Mouse (Mus musculus): ENCODE data around the gene Utrn.

Gene Utrn

DNA sequence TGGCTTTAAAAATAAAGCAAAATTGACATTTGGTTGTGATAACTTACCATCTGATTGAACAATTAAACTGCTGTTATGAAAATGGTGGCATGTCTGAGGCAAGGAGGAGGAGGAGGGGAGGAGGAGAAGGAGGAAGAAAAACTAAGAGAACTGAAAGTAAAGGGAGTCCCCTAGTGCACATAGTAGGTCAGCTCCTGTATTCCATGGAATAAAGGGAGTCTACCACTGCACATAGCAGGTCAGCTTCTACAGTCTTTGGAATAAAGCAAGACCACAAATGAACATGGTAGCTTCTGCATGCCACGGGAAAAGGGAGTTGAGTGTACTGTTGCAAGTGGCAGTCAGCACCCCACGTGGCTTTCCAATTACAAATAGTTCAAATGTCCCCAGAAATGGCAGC, 323.7 kb downstream of the Utrn start:
- in situ Hi-C loops (cut with MboI) = no loop called here

DNA sequence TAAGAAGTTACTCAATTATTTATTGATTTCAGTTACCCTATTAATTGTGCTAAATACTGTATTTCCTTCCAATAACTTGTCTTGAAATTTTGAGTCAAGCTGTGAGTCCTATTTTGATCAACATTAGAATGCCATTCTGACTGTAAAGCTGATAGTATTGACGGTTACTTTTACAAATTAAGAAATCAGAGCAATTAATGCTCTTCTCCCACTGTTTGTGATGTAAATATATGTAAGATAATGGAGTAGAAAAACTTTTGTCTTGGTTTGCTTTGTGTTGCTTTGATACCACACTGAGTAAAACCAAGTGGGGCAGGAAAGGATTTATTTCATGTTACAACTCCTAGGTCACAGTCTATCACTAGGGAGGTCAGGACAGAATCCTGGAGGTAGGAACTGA, 327.4 kb downstream of the Utrn start:
- in situ Hi-C loops (cut with MboI) = no loop called here

DNA sequence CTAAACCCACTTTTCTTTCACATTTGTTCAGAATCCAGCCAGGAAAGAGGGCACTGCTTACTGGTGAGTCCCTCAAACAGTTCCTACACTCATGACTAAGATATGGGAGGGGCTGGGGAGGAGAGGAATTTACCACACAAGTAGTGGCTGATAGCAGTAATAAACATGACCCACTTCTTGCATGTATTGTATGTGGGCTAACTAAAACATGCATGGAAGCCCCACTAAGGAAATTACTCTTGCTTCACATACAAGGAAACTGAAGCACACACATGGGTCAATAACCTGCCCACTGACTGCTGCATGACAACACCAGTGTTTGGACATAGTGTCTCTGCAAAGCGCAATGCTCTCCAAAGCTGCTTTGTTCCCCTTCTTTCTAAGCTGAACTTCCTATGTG, 333.9 kb downstream of the Utrn start:
- in situ Hi-C loops (cut with MboI) = no loop called here

DNA sequence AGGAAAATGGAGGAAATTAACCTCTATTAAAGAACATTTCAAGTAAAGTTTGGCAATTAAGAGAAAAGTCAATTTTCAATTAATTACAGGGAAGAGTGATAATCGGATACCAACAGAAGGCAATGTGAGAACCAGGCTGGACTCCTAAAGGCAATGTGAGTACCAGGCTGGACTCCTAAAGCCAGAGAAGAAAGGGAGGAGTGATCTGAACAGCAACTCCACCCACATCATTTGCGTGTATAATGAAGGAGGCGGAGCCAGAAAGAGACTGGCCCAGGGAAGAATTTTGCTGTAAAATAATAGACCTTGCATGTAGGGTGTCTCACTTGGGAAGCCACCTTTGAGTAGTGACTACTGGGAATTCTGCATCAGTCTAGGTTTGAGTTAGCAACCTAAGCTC, 334.4 kb downstream of the Utrn start:
- in situ Hi-C loops (cut with MboI) = no loop called here

DNA sequence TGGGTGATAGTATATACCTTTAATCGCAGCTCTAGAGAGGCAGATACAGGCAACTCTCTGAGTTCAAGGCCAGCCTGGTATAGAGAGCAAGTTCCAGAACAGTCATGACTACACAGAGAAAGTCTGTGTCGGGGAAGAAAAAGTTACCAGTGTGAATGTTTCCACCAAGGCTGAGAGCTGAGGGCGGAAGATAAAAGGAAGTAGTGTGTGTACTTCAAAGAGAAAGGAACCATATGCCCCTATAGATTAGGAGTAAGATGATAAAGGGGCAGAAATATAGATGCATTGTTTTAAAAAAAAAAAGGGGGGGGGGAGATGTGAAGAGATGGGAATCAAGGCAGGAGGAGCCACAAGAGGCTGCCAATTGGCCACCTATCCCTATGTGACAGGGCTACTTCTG, 334.9 kb downstream of the Utrn start:
- in situ Hi-C loops (cut with MboI) = no loop called here

DNA sequence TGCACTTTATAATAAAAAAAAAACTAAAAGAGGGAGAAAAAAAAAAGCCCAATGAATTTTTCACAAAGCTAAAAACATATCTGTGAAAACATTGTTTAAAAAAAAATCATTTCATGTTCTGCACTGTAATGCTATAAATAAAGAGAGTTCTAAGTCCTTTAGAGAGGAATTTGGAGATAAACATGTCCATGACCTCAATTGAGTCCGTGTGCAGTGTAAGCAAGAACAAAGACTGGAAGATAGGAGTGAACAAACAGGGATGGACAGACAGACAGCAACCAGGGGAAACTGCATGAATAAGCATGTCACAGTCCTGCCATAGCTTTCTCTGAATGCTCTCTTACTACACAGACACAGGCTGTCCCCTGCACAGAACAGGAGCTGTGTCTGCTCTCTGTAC, 347.1 kb downstream of the Utrn start:
- in situ Hi-C loops (cut with MboI) = no loop called here

DNA sequence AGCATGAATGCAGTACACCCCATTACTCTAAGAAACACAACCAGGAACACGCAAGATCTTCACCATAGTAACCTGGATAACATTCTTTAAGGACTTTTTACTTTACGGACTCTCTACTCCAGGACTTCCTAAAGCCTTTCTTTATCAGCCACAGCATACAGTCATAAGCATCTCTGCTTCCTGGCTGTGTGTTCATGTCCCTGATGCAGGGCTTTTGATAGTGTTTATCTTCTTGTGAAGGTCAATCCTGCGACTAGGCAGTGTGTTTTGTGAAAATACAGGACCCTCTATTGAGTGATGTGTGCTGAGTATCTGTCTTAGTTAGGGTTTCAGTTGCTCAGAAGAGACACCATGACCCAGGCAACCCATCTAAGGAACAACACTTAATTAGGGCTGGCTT, 351.0 kb downstream of the Utrn start:
- in situ Hi-C loops (cut with MboI) = no loop called here

DNA sequence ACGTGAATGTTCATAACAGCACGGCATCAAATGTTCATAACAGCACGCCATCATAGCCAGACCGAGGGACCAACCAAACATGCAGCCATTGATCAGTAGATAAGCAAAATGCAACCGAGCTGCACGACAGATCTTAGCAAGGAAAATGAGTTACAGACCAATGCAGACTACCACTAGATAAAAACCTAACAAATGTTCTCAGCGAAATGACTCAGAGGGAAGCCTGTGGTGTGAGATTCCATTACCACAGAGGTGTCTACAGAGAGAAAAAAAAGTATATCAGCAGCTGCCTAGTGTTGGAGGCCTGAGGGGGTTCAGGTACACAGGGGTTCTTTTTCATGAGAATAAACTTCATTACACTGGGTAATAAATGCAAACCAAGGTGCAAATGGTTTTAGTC, 363.6 kb downstream of the Utrn start:
- in situ Hi-C loops (cut with MboI) = no loop called here

DNA sequence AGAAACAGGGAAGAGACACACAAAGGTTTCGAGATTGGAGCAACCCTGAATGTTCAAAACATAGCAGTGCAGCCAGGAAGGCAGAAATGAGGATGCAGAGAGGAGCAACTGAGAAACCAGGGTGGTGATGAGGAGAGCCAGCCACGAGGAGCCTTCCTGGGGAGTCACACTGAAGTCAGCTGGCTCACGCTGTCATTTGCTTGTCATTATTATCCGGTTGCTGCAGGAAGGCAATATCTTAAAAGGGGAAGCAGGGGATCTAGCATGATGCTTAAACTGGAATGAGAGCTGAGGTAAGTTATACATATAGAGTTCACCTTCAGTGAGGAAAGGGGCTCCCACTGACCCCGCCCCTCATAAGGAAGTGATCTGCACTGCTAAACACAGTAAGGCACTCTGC, 368.7 kb downstream of the Utrn start:
- in situ Hi-C loops (cut with MboI) = no loop called here

DNA sequence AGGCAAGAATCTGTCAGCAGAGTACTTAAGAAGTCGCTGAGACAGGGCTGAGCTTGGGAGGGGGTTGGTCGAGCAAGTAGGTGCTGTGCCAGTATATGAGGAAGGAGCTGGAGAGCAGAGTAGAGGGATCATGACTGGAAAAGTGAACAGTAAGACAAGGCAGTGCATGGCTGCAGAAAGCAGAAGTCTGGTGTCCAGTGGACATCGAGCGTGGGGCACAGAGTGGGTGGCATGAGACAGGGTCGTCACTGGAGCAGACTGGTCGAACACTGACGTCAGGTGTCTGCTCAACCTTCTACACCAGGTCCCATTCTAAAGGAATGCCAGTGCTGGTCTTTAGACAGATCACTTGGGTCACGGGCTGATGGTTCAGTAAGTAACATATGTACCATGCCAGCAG, 371.6 kb downstream of the Utrn start:
- in situ Hi-C loops (cut with MboI) = no loop called here

DNA sequence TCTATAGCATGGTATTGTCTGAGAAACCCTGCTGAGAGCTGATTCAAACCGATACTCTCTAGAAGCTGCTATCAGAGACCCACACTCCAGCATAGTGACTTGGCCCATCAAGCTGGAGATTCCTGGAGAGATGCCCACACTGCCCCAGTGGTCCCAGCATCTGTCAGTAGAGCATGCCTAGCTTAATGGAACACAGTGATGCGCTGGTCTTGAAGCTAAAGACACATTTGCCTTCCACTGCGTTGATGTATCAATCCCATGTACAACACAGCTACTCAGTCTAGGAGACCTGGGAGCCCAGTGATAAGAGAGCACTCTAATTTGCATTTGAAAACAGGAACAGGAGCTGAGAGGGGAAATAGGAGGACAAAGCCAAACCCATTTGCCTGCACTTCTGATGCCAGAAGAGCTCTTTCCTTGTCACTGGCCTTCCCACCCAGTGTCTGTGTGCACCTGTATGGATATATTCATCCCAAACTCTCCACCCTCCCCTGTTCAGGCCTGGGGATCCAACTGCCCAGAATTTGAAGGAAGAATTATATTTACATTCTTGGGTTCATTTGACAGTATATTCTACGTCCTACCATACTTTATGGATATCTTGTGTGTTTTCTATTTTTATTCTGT, 379.5 kb downstream of the Utrn start:
- in situ Hi-C loops (cut with MboI) = no loop called here

DNA sequence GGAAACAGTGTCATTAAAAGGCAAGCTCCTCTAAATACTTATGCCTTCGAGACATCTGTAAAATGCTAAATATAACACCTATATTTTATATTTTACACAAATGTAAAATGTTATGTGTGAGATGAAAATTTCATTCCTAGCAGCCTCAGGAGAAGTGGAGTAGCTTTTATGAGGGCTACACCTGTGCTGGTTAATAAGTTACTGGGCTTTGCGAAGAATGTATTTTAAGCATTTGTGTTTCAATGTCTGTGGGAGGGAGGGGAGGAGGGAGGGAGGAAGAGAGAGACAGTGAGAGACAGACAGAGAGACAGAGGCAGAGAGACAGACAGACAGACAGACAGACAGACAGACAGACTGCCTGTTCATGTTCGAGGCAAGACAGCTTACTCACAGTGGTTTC, 380.6 kb downstream of the Utrn start:
- in situ Hi-C loops (cut with MboI) = no loop called here

DNA sequence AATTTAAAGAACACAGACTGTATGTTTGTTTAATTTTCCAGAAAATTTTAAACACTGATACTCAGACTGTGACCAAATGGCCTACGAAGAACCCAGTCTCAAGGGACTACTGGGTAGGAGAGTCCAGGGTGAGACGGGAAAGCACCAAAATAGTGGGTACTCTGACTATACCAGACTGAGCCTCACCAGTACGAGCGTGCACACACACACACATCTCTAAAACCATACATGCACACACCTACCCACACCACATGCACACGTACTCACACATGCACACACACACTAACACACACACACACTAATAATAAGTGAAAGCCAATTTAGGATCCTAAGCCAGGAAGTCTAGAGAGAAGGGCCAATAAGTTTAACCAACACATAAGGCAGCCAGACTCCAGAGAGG, 381.0 kb downstream of the Utrn start:
- in situ Hi-C loops (cut with MboI) = no loop called here

DNA sequence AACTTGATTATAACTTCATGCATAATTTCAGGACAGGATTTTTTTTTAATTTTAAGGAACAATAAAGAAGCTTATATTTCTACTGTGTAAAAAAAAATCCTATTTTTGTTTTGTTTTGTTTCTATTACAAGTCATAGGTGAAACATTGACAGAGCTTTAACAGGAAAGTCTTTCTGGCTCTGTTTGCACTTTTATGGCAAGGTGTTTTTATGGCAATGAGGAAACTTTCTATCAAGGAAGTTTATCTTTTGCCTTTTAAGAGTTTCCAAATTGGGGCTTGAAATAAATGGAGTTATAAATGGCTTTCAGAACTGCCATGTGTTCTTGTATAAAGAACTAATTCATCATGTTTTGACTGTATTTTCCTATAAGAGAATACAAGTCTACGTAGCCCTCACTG, 385.7 kb downstream of the Utrn start:
- in situ Hi-C loops (cut with MboI) = no loop called here

DNA sequence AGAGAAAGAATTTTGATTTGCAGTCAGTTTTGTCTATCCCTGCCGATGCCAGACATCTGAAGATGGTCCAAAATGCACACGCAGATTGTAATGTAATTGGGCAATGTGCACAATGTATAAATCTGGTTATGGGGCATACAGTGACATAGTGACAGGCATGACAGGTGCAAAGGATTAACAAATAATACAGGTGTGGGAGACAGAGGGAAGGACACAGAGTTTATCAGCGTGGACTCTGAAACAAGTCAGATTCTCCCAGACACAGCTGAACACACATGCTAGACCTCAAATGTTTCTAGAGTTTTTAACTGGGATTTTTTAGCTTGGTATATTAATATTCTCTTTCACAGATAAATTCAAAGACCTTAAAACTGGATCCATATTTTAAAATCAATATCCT, 386.2 kb downstream of the Utrn start:
- in situ Hi-C loops (cut with MboI) = no loop called here

DNA sequence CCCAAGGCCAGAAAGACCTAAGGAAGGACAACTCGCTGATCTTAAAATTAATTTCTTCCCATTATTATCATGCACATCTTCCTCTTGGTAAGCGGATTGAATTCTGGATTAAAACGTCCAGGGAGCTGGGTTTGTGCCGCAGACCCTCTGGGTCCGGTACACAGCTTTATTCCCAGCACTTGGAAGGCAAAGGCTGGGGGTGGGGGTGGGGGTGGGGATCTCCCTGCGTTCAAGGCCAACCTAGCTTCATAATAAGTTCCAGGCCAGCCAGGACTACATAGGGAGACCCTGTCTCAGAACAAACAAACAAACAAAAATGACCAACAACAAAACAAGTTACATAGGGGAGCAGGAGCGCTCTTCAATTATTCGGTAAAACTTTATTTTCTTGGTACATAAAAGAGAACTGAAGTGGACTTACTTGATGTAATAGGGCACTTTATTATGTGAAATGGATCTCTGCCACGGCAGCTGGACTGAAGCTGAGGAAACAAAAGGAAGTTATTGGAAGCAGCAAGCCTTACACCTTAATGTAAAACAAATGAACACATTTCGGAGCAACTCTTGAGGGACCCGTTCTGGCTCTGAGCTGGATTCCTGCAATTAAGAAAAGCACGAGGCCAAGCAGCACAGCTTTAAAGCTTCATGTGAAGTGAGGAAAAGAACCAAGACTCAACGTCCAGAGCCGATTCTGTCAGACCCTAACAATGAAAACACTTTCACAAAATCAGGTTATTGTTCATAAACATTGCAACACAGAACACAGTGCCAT, 394.1 kb downstream of the Utrn start:
- in situ Hi-C loops (cut with MboI) = no loop called here

DNA sequence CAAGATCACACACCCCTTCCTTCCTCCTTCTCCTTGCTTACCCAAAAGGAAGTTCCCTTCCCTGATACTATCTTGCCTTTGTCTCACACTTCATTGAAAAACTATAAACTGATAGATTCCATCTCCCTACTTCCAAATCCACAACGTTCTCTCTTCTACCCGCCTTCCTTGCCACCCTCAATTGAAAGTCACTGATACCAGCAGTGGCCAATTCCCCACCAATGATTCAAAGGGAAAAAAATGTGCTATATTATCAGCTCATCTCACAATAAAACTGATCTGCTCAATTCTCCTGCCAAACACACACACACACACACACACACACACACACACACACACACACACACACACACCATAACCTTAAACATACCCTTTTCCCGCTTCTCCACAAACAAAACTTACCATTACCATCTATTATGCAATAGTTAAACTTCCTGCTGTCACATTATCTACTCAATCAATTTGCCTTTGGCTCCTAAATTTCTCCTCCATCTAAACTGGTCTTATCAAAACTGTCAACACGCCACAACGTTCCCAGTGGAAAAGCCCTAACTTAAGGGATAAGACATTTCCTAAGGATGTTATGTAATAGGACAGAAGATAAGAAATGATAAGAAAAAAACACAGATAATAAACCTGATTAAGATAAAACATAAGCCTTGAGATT, 399.6 kb downstream of the Utrn start:
- in situ Hi-C loops (cut with MboI) = no loop called here

DNA sequence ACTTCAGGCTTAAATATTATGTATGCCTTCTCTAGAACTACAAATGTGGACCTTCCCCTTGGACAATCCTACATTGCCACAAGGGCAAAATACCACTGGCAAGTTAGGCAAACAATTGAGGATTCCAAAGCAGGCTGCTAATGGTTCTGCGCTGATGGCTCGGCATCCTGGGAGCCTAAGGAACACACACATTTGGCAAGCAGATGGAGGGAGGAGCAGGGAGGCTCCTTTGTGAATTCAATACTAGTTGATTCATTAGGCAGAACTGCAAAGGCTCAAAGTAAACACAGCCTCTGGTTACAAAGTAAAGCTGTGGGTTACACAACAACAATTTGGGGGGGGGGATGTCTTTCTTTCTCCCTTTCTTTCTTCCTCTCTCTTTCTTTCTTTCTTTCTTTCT, 401.6 kb downstream of the Utrn start:
- in situ Hi-C loops (cut with MboI) = no loop called here

DNA sequence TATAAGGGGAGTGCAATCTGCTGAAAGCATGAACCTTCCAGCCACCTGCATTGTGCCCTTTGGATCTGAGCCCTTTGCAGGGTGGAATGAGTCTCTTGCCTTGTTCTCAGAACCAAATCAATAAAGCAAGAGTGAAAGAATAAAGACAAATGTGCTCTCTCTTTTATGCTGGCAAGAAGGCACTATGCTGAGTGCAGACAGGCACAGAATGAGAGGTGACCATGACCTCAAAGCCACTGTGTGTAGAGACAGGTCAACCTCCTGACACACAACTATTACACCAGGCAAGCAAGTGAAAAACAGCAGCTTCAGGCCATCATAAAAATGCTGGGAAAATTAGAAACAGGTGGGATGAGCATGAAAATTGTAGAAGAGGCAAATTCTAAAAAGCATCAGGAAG, 408.2 kb downstream of the Utrn start:
- in situ Hi-C loops (cut with MboI) = no loop called here

DNA sequence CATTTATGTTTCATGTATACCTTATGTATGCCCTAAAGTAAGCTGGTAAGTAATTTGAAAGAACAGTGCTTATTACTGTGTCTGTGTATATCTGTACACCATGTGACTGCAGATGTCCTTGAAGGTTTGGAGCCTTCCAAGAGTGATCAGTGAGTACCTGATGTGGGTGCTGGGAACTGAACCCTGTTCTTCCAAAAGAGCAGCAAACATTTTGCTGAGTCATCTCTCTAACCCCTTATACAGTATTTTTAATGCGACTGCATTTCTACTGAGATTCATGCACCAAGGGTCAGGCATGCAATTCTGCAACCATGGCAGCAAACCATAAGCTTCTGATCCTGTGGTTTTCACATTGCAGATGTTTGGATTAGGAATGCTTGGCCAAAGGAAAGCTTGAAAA, 412.3 kb downstream of the Utrn start:
- in situ Hi-C loops (cut with MboI) = no loop called here

DNA sequence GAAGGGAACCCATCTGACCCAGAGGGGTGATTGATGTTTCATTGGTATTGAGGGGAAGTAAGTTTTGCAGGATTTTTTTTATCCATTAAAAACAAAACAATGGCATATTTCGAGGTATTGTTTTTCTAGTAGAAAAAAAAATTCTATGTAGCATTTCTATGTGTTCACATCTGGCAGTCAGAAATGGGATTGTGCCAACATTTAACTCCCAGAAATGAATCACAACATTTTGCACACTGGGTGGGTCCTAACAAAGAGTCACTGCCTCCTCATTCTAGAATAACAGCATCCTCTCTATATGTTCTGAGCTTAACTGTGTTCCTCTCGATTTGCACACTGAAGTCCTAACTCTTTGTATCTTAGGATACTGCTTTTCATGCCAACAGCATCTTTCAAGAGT, 416.5 kb downstream of the Utrn start:
- in situ Hi-C loops (cut with MboI) = no loop called here

DNA sequence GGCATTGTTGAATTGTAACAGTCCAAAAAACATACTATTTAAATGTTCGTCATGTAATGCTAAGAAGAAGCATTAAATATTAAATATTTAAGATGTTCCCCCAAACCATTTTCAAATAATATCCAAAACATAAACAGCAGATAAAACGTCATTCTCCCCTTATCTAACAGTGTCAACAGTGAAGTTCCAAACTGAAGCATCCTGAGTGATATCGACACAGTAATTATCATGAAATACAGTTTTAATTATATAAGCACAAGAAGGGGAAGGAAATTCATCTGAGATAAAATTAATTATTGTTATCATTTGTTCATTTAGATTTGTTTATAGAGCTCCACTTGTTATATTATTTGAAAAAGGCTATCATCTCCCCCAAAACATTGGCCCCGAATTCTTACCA, 425.0 kb downstream of the Utrn start:
- in situ Hi-C loops (cut with MboI) = no loop called here

DNA sequence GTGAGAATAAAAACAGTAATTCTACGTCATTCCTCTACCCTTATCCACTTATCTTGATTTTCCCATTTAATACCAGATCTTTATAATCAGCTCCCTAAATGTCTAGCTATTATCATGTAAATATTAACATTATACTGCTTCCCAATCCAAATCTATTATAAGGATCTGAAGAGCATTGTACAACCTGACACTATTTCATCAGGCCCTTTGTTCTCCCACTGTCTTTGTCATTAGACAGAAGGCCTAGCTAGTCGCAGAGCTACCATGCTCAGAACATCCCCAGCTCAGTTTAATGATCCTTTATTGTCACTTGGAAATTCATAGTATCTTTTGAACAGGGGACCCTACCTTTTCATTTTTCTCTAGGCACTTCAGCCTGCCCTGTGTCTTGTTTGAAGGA, 436.0 kb downstream of the Utrn start:
- in situ Hi-C loops (cut with MboI) = no loop called here

DNA sequence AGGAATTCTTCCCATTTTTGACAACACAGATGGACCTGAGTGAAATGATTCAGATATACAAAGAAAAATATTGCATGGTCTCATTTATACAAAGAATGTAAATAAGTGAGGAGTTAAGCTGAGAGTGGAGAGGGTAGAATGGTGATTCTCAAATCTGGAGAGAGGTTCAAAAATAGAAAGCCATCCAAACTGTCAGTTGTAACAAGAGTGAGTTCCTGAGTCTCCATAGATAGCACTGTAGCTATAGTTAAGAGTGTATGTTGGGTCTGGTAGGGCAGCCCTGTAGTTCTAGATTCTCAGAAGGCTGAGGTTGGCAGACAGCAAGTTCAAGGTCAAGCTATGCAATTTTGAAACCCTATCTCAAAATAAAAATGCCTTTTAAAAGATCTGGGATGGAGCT, 438.8 kb downstream of the Utrn start:
- in situ Hi-C loops (cut with MboI) = no loop called here
